11 mouse cellular contexts compared by ENCODE assay signal in the genomic region with DNA sequence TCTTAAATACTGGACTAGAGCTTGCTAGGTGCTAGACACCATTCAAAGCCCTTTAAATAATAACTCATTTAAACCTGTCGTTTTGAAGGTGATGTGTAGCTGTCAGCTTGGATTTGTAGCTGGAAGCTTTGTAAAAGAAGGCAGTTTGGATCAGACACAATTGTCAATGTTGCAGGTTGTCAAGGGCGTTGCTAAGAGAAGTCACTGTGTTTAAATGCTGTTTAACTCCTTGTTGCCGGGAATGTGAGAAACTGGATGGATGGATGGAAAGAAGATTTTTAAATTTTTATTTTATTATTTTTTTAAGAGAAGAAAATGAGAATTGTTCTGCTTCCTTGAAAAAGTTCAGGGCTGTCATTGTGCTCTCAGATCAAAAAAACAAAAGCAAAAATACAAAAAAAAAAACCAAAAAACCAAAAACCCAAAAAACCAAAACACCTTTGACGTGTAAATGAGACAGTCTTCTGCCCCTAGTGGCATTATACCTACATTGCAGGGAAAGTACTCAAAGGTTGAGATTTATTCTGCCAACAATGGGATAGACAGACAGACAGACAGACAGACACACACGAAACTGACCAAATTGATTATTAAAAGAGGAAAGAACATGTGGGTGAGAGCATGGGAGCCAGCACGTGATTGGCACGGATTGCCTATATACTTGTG.
DNase-seq lines count a peak whose midpoint lies in the region; ATAC-seq and TF ChIP-seq lines count a peak whose summit lies in the region.
"Had no signal": no experiment of that assay in that cellular context is flagged by ENCODE, and none has a peak within 500 bp of the region (broad histone marks: within the 10 kb centered on the region; RNA-seq: fewer than 3 reads in every experiment).

No protein-coding gene starts in this region.

- DNase-seq in kidney, adult 2 months: peak; percentile 13
- peak; percentile 9 for DNase-seq in thymus, postnatal 14 days
- DNase-seq in thymus, postnatal 36 days: no peak
- DNase-seq in stomach, postnatal 0 days (ENCODE audit: low spot score): no peak
- DNase-seq in adrenal gland, adult 2 months: no peak
- no peak for DNase-seq in heart, adult 8-10 months (ENCODE audit: low spot score)
- DNase-seq: gastrocnemius, postnatal 10 days; lung, postnatal 14 days had no signal

- TF ChIP-seq EP300 in stomach, postnatal 0 days (optimal IDR thresholded peaks at IDR 0.05): no peak

- no peak for TF ChIP-seq POLR2A in kidney, adult 2 months (IDR thresholded peaks at IDR 0.05; ENCODE audit: low read depth, low read length)

- no peaks in the 10 kb centered on the region for H3K9me3 ChIP-seq in kidney, embryonic 14.5 days (ENCODE audit: control insufficient read depth, low read length)
- no peaks in the 10 kb centered on the region for H3K9me3 ChIP-seq in forebrain, embryonic 15.5 days
- no peaks in the 10 kb centered on the region for H3K9me3 ChIP-seq in stomach, postnatal 0 days (ENCODE audit: control insufficient read depth, low read length)

- no peak overlapping the region for H3K9ac ChIP-seq in kidney, embryonic 14.5 days (ENCODE audit: low read depth, low read length)
- no peak overlapping the region for H3K9ac ChIP-seq in forebrain, embryonic 15.5 days (replicated peaks)
- no peak overlapping the region for H3K9ac ChIP-seq in stomach, postnatal 0 days (ENCODE audit: low read length)

- no peaks in the 10 kb centered on the region for H3K4me1 ChIP-seq in kidney, adult 2 months (ENCODE audit: control insufficient read depth, insufficient read depth, low read length)
- peaks cover 9% of the 10 kb centered on the region; the same call in 1 of the 2 replicates for H3K4me1 ChIP-seq in kidney, embryonic 14.5 days (ENCODE audit: control insufficient read depth, insufficient read depth, low read length)
- peaks cover 37% of the 10 kb centered on the region for H3K4me1 ChIP-seq in forebrain, embryonic 15.5 days
- H3K4me1 ChIP-seq in stomach, postnatal 0 days (replicated peaks; ENCODE audit: control insufficient read depth, insufficient read depth): no peaks in the 10 kb centered on the region

- H3K36me3 ChIP-seq in kidney, adult 2 months (ENCODE audit: control insufficient read depth, insufficient read depth, low read length): no peaks in the 10 kb centered on the region
- no peaks in the 10 kb centered on the region for H3K36me3 ChIP-seq in kidney, embryonic 14.5 days (ENCODE audit: control insufficient read depth, insufficient read depth, low read length)
- no peaks in the 10 kb centered on the region for H3K36me3 ChIP-seq in forebrain, embryonic 15.5 days
- no peaks in the 10 kb centered on the region for H3K36me3 ChIP-seq in stomach, postnatal 0 days (ENCODE audit: control insufficient read depth, insufficient read depth, low read length)

- no peak for ATAC-seq in kidney, embryonic 14.5 days (ENCODE audit: low FRiP score, low TSS enrichment)
- ATAC-seq in forebrain, embryonic 15.5 days (replicated peaks): peak; percentile 12; the same call in 1 of the 2 replicates
- ATAC-seq in stomach, postnatal 0 days (ENCODE audit: low FRiP score, low TSS enrichment): no peak
- ATAC-seq: inflammation-experienced regulatory T-cells, adult 6 months had no signal

- WGBS in kidney, adult 2 months: 67% methylated on average over 7 of the region's 7 CpGs
- 53% methylated on average over 7 of the region's 7 CpGs for WGBS in kidney, embryonic 14.5 days
- WGBS in forebrain, embryonic 15.5 days: 33% methylated on average over 7 of the region's 7 CpGs
- WGBS in stomach, postnatal 0 days: 50% methylated on average over 7 of the region's 7 CpGs

- no peaks in the 10 kb centered on the region for H3K27me3 ChIP-seq in kidney, adult 2 months (replicated peaks; ENCODE audit: control insufficient read depth, insufficient read depth, low read length)
- H3K27me3 ChIP-seq in kidney, embryonic 14.5 days (ENCODE audit: control insufficient read depth, insufficient read depth, low read length): peaks cover 4% of the 10 kb centered on the region; the same call in 1 of the 2 replicates
- 0 out of 2 replicates have a peak, but pooled peaks cover 4% of the 10 kb centered on the region for H3K27me3 ChIP-seq in forebrain, embryonic 15.5 days
- no peaks in the 10 kb centered on the region for H3K27me3 ChIP-seq in stomach, postnatal 0 days (ENCODE audit: control insufficient read depth, insufficient read depth, low read length)

- no peak for TF ChIP-seq CTCF in kidney, adult 2 months (conservative IDR thresholded peaks at IDR 0.05; ENCODE audit: insufficient read depth, insufficient read length, low read depth, low read length)
- peak; percentile 60 for TF ChIP-seq CTCF in stomach, postnatal 0 days (IDR thresholded peaks at IDR 0.05; ENCODE audit: low read depth)

- no peak overlapping the region for H3K27ac ChIP-seq in kidney, adult 2 months (ENCODE audit: insufficient read depth, low read depth, low read length)
- H3K27ac ChIP-seq in kidney, embryonic 14.5 days (ENCODE audit: low read depth, low read length): no peak overlapping the region
- peak overlapping the region; percentile 74 for H3K27ac ChIP-seq in forebrain, embryonic 15.5 days (replicated peaks)
- H3K27ac ChIP-seq in stomach, postnatal 0 days (replicated peaks): no peak overlapping the region

- no peak overlapping the region for H3K4me2 ChIP-seq in kidney, embryonic 14.5 days (replicated peaks; ENCODE audit: low read depth, low read length)
- H3K4me2 ChIP-seq in forebrain, embryonic 15.5 days (replicated peaks): 0 out of 2 replicates have a peak overlapping the region, but pooled peaks have one; percentile 12
- H3K4me2 ChIP-seq in stomach, postnatal 0 days (replicated peaks; ENCODE audit: low read depth): no peak overlapping the region

- no peak overlapping the region for H3K4me3 ChIP-seq in kidney, adult 2 months (ENCODE audit: insufficient read depth, low read depth, low read length)
- H3K4me3 ChIP-seq in kidney, embryonic 14.5 days (ENCODE audit: low read length): no peak overlapping the region
- no peak overlapping the region for H3K4me3 ChIP-seq in forebrain, embryonic 15.5 days
- no peak overlapping the region for H3K4me3 ChIP-seq in stomach, postnatal 0 days (ENCODE audit: low read depth, low read length)

Comparison
In these comparisons a context has a peak if more than half of its experiments do, and no peak if none do; other contexts are left out.
1. DNase-seq: peak in kidney, adult 2 months (single experiment) and thymus, postnatal 14 days (single experiment); none in thymus, postnatal 36 days (0 of 2), stomach, postnatal 0 days (single experiment), adrenal gland, adult 2 months (single experiment) and heart, adult 8-10 months (single experiment).